Mouse (Mus musculus): ENCODE data around the gene Armc2.

Gene Armc2

DNA sequence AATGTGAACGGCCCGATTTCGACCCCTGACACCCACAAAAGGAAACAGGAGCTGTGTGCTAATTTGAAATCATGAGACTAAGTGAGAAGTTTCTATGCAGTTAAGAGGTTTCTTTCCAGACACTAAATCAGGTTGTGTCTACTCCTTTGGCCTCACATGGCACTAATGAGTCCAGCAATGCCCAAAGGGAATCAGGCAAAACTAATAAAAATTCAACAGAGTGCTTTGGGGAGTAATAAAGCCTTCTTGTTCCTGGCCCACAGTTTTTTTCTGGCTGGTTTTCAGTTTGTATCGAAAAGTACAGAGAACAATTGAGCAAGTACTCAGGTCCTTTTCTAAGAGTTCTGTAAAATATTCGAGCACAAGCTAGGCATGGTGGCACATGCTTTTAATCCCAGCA lies 4.2 kb downstream of the Armc2 start:
- CTCF ChIA-PET = no interaction called here

DNA sequence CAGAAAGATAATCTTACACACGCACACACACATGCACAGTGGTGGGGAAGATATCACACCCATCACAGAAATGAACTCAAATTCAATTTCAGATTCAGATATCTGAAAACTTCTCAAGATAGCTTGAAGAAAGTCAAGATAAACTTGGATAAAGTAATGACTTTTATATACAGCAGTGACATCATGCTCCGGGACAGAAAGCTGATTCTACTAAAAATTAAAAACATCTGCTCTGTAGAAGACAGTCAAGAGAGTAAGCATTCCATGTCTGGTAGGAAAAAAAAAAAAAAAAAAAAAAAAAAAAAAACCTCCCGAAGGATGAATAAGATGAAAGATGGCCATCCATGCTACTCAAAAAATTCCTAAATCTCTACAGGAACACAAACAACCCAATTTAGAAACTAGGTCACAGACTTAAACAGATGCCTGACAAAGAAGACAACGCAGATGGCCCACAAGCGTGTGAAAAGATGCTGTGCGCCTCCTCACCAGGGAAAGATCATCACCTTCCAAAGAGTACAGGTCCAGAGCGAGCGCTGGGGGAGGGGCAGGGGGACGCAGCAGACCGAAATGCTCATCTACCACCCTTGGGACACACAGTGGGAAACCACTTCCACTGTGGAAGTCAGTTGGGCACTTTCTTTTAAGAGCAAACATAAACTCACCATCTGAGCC lies 7.3 kb downstream of the Armc2 start:
- CTCF ChIA-PET = no interaction called here

DNA sequence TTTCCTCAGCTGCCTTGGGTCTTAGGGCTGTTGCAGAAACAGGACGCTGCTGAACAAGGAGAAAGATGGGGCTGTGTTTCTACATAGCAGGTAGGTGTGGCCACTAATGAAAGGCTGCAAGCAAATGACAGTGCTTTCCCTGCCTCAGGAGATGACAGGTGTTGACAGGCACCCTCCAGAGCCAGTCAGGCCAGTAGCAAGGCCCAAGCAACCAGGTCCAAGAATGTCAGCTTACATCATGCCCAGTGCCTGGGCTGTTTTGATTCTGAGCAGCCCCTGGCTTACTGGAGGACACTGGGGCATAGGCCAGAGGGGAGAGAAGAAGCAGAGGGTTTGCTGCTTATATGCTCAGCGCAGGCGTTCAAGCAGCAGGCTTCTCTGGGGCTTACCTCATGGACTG lies 13.0 kb downstream of the Armc2 start:
- CTCF ChIA-PET = no interaction called here

DNA sequence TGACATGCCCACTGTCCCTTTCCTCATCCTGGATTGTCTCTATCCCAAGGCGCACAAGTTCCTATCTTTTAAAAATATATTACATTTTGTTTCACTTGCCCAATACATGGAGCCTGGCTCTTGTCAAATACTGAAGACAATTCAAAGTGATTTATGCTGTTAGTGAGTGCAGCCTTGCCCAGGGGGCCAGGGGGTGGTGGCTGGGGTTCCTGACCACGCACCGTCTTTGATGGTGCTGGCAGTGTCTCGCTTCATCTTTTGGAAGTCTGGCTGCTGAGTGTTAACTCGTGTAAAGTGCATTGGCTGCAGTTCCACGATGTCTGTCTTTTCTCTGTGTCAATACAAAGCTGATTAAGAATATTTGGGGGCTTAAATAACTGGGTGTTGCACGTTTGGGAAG lies 13.6 kb downstream of the Armc2 start:
- CTCF ChIA-PET = no interaction called here

DNA sequence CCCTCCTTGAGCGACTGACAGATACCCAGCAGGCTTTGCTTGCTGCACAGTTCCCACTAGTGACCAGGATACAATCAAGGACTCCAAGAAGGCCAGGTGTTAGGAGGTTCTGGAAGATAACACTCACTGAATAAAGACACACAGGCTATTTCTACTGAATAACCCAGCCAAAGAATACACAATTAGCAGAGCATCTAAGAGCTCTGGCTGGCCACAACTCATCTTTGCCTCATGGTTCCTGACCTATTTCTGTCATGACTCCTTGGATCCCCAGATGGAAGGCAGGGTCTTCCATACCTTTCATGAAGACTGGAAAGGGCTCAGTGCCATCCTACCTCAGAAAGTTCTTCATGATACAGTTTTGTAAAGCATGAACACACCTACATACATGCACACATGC lies 14.2 kb downstream of the Armc2 start:
- CTCF ChIA-PET = no interaction called here

DNA sequence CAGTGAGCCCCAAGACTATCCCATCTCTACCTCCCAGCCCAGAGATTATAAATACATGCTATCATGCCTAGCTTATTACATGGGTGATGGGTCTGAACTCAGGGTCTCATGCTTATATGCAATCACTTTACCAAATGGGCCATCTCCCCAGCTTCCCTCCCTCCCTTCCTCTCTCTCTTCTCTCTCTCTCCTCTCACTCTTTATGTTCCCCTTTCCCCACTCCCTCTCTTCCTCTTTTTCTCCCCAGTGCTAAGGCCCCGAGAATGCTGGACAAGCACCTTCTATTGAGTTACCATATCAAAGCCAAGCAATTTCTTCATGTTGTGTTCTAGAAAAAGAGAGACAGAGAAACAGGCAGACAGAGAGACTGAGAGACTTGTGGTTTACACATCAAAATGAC lies 14.7 kb downstream of the Armc2 start:
- CTCF ChIA-PET = no interaction called here

DNA sequence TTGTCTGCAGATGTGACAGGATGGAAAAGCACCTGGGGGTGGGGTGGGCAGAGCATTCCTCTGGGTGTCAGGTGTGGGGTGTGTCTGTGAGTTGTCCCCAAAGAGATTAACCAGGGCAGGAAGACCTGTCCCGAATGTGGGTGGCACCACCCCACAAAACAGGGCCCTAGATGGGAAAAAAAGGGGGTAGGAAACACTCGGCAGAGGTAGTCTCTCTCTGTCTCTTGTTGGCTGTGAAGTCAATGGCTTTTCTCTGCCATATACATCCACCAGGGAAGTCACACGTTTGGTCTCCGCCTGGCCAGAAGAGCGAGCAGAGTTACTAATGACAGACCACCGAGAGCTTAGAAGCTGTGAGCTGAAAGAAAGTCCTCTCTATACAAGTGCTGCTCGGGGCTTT lies 15.8 kb downstream of the Armc2 start:
- CTCF ChIA-PET = no interaction called here

DNA sequence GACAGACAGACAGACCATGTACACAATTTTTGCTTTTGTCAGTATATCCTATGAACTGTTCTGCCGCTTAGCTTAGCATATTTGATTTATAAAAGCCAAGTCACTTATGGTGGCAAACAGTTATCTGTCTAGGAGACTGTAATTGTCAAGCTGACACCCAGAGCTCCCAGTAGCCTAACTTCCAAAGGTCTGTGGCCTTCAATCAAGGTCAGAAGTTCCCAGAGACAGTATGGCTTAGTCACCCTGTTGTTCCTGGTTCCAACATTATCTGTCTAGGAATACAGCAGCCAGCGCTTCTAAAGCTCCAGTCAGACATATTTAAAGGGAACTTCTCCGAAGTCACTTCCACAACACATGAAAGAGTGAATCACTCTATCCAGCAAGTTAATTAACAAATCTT lies 17.0 kb downstream of the Armc2 start:
- CTCF ChIA-PET = no interaction called here

DNA sequence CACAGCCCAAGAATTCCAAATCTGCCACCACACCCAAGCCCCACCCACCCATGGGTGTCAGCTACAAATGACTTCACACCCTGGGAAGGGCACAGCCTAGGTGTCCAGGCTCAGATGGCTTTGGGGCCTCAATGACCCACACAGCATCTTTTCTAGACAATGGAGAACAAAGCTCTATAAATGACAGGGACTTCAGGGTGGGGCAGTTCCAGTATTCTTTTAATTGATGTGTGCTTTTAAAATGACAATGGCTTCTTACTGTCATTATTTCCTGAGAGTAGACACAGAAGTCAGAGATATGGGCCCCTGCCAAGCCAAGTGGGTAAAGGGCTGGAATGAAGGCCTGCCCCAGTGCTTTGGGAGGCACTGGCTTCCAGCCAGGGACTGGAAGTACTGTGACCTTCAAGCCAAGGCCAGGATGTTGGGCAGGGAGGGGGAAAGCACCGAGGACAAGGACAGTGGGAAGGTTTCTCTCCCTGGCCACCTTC lies 20.5 kb downstream of the Armc2 start:
- CTCF ChIA-PET = no interaction called here

DNA sequence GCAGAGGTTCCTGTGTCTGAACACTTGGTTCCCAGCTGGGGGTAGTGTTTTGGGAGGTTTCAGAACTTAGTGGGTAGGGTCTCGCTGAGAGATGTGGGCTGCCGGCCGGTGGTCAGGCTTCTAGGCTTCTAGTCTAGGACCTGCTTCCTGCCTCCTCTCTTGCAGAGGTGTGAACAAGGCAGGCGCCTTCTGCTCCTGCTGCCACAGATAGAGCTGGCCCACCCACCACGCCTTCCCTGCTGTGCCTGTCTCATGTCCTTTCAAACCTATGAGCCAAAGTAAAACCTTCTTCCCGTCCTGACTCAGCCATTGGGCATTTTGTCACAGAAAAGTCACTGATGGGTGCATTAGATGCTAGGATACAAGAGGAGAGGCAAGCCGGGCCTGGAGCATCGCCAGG lies 22.1 kb downstream of the Armc2 start:
- CTCF ChIA-PET = interaction anchor here (0.6 kb wide), 1 partner anchor 146 kb away, joined by 6 read pairs; no protein-coding TSS in a partner anchor

DNA sequence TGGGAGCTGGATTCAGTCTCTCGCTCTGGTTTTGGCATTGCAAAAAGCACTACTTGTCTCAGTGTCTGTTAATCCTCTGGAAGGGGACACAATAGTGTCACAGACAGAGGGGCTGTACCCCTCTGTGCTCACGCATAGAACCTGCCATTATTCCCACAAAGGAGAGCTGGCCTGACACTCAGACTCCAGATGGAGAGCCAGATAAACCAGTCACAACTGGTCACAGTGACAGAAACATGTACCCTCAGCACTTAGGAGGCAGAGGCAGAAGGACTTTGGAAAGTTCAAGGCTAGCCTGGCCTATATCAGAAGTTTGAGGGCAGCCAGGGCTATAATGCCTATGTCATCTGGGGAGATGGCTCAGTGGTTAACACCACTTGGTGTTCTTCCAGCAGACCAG lies 23.2 kb downstream of the Armc2 start:
- CTCF ChIA-PET = interaction anchor here (0.6 kb wide), 1 partner anchor 20 kb away, joined by 3 read pairs; no protein-coding TSS in a partner anchor

DNA sequence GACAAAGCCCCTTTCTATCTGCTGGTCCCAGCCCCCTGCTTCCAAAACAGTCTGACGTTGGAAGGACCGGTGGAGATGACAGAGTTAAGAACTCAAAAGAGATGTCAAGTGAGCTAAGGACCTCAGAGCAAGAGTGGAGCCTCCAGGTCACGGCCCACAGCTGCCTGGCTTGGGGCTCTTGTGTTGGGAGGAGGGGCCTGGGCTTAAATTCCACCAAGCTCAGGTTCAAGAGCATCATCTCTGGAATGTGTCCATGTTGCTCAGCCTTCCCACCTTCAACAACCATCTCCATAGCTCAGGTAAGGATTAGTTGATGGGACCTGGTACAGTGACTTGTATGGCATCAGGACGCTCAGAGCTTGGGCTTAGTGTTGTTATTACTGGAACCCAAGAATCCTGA lies 23.7 kb downstream of the Armc2 start:
- CTCF ChIA-PET = interaction anchor here (0.6 kb wide), 1 partner anchor 20 kb away, joined by 3 read pairs; no protein-coding TSS in a partner anchor

DNA sequence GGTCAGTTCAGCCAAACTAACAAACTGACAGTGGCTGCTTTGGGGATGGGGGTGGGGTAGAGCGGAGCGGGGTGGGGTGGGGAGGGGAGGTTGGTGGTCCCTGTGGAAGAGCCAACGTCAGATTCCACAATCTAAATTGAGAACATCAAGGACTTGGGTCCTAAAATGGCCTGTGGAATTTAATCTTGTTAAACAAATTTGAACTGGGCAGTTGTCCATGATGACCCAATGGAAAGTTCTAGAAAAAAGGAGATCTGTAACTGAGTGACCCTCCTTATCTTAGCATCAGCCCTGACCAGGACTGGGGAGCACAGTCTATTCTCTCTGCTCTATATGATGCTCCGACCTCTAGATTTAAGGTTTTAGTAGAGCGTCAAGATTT lies 26.2 kb downstream of the Armc2 start:
- CTCF ChIA-PET = no interaction called here

DNA sequence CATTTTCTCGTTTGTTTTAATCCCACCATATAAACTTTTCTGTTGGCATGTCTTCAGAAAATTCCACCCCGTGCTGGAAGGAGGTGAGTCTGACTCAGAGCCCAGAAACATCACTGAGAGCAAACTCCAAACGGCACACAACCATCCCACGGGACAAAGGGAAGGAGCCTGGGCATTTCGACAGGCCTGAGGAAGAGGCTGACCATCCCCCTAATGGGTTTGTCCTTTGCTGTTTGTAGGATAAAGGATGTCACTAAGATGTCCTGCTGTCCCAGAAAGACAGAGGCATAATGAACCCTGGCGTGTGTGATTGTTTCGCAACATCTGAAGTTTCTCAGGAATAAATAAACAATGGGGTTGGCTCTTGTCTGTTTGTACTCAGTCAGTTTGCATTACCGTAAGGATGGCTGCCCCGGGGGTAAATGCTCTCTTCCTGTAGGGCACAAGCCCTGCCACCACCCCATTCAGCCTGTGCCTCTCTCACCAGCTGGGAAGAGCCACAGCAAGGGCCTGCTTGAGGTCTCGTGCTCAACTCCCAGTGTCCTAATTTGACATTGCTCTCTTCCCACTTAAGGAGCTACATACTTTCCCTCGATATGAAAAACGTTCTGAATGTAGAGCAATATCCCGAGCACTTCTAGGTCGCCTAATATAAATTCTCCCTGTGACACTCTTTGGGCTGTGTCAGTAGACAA lies 26.7 kb downstream of the Armc2 start:
- CTCF ChIA-PET = interaction anchor here (0.7 kb wide), 1 partner anchor 69 kb away, joined by 3 read pairs; no protein-coding TSS in a partner anchor

DNA sequence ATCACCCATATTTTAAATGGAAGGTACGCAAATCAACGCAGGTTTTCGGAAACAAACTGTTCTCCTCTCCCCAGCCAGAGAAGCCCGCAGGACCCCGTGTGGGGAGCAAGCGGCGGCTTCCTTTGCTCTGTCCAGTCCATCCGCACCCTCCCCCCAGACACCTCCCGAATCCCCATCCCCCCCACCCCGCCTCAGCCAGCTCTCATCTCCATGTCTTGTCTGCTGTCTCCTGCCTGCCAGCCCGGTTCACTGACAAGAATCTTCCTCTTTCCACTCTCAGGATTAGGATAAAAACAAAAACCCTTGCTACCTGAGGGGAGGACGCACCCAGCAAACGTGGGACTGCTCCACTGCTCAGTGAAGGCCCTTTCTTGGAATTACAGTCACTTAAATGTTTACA lies 27.3 kb downstream of the Armc2 start:
- CTCF ChIA-PET = interaction anchor here (0.7 kb wide), 1 partner anchor 70 kb away, joined by 3 read pairs; no protein-coding TSS in a partner anchor

DNA sequence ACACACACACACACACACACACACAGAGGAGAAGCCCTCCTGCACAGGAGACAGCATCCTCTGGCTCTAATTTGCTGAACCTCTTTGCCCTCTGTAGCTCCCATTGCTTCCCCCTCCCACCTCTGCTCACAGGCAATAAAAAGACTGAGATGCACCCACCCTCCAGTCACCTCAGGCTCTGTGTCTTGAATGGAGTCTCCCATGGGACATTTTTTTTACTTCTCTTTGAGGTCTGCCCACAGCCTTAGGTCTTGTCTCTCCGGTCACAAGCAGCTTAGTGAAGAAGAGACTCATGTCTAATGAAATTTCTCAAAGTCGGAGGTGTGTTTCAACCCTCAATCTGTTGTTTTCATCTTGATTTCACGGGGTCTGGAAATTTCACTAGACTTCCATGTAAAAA lies 29.3 kb downstream of the Armc2 start:
- CTCF ChIA-PET = no interaction called here

DNA sequence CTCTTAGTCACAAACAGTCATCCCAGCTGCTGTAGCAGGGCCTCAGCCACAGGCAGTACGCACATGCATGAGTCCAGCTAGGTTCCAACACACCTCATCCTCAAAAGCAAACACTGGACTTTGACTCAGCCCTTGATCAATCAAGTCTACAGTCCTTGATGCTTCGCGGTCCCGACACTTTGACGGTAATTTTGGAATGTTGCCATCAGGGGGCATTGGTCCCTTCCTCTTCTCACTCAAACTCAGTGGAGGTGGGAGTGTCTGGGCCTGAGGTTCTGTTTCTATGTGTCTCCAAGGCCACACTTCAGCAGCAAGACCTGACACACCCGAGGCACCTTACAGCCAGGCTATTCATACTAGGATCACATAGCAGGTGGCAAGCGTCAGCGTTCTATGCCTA lies 32.1 kb downstream of the Armc2 start:
- CTCF ChIA-PET = no interaction called here

DNA sequence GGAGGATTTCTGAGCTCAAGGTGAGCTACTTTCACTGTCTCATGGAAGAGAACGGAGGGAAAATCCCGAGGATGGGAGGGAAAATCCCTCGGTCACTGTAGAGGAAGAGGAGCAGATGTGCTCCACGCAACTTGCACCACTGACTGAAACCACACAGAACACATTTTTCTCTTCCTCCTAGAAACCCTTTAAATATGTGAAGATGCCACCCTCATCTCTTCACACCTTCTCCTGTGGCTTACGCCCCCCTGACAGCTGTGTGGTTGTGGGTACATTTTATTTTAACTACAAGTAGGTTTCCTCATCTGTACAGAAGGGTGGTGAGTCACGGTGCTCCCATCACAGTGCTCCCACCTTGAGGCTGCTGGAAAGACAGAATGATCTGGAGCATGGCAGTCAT lies 34.0 kb downstream of the Armc2 start:
- CTCF ChIA-PET = no interaction called here

DNA sequence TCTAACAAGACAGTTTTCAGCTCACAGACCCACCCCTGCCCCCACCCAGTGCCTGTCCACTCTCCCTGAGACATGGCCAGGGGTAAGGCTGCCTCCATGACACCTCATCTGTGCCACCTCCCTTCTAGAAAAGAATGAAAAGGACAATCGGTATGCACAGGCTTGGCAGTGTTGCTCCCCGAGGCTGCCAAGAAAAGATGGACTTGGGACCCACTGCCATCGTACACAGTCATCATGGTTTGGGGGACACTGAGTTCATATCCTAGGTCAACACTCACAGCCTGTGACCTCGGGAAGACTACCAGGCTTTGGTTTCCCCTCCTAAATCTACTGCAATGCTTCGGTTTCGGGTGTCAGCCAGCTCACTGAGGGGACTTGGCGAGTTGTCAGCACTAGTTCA lies 35.4 kb downstream of the Armc2 start:
- CTCF ChIA-PET = no interaction called here

DNA sequence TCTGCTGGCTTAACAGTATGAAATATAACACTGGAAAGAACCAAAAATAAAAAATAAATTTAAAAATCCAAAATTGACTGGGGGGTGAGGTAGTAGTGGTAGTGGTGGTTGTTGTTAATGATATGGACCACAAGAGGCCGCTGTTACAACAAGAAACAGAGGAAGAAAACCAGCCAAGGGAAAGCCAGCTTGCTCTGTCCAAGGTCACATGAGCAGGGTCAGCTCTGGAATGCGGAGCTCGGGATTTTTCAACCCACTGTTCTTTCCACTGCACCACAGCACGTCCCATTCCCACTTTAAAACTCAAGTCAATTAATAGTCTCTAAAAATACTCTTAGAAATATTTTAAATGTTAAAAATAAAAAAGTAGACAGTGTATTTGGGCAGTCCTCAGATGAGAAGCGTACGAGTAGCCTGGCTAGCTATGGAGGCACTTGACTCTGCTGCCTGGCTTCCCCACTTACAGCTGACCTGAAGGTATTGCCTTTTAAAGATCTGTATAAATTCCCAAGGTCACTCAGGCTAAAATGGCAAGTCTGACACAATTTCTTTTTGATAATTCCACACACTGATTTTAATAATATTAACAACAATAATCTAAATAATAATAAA lies 37.4 kb downstream of the Armc2 start:
- CTCF ChIA-PET = no interaction called here

DNA sequence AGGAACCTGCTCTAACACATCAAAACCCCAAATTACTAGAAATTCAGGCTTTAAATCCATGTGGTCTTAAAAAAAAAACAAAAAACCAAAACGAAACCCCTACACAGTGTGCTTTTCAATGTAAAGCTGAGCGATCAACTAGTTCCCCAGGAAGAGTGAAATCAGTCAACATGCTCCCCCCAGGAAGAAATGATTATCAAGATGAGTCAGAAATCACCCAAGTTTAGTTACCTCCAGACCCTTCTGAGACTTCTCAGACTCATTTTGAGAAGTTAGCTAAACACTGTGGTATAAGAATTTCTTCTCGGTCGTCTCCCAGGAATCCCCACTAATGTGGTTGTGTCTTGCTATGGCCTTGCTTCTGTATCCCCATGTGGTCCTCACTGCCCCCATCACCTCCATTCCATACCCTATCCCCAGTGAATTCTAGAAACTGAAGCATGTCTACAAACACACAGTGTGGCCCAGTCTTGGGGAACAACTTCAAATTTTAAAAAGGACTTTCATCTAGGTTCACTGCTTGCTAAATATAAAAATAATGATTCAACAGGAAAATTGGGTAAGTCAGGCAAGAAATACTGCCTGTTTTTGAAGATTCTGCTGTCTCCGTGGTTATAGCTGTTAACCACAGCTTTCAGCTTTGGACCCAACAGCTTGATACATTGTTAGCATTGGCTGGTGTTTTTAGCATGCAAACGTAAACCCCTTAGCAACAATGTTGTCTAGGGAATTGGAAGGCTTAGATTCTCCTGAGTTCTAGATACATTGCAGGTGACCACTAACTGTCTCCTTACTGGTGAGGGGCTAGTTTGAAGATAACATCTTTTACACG lies 39.6 kb downstream of the Armc2 start:
- CTCF ChIA-PET = interaction anchor here (1.0 kb wide), 1 partner anchor 148 kb away, joined by 3 read pairs; no protein-coding TSS in a partner anchor

DNA sequence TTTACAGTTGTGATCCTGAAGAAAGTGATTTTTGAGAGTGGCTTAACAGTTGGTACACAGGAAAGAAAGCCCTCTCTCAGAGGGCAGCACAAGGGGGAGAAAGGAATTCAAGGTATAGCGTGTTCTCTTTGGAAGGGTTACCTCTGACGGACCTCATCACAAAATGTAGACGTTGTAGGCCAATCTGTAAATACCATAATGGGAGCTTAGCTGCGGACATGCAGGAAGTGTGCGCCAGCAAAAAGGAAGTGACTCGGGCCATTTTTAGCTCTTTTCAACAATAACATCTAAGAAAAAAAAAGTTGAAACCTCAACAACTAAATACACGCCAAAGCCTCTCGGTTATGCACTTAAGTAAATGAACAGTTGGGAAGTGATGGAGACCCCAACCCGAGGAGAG lies 45.6 kb downstream of the Armc2 start:
- CTCF ChIA-PET = no interaction called here
